Mouse (Mus musculus): Measurements from ENCODE around the gene Plau.

The Plau gene

GRCm38 (mm10) chr14:20887541-20888085 lies 51.2 kb downstream of the Plau start:
- DNase-seq (ENCODE audit: low read depth in 2 of 2, low spot score in 2 of 2), result no peak

GRCm38 (mm10) chr14:20891941-20892402 lies 55.5 kb downstream of the Plau start:
- DNase-seq (ENCODE audit: low read depth in 2 of 2, low spot score in 2 of 2), result no peak

Measured in CD8-positive naive resting alpha-beta T cell, adult 2 months (primary cell).